Mouse (Mus musculus) kidney, adult 2 months (tissue): ENCODE measurements around the gene Slc7a14.

Experiments used
- CTCF ChIP-seq: fragments of 200-500 bp; conservative IDR thresholded peaks from 2 replicates; pipeline ENCODE4 v1.5.1; 2011; ENCODE audit warnings: low read depth, mild to moderate bottlenecking, control low read depth, low read length, moderate library complexity, mixed read lengths; ENCODE audit not compliant: insufficient read depth, insufficient read length
- POLR2A ChIP-seq: fragments of 200-500 bp; IDR thresholded peaks from one replicate; pipeline ENCODE4 v1.6.1; 2011; ENCODE audit warnings: low read depth, low read length, control low read depth

DNA sequence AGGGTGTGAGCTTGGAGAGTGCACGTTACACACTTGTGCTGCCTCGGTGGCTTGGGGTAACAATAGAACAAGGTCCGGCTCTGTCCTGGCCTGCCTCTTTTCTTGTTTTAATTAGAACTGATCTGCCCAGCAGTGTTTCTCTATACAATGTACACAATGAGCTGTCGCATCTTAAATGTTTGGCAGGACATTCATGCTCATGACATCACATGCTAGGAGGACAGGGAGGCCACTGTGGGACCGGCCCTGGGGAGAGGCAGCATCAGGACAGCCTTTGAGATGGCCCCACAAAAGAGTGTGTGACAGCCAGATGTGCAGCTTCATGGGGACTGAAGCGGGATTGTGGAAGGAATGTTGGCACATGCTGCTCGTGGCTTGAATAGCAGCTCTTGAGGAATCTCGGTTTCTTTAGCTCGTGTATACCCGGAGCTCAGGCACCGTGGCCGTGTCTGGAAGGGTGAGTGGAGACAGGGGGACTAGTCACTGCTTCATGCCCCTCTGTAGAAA, 143.8 kb downstream of the Slc7a14 start:
- TF ChIP-seq POLR2A, result no peak
- TF ChIP-seq CTCF, result no peak
